Mouse (Mus musculus): ENCODE measurements at regions not wholly inside any gene's neighbourhood (a gene's known extent, or its start where the extent isn't known, plus 50 kb on each side); places are given as distances from the start of the nearest gene placed in this dataset.

DNA sequence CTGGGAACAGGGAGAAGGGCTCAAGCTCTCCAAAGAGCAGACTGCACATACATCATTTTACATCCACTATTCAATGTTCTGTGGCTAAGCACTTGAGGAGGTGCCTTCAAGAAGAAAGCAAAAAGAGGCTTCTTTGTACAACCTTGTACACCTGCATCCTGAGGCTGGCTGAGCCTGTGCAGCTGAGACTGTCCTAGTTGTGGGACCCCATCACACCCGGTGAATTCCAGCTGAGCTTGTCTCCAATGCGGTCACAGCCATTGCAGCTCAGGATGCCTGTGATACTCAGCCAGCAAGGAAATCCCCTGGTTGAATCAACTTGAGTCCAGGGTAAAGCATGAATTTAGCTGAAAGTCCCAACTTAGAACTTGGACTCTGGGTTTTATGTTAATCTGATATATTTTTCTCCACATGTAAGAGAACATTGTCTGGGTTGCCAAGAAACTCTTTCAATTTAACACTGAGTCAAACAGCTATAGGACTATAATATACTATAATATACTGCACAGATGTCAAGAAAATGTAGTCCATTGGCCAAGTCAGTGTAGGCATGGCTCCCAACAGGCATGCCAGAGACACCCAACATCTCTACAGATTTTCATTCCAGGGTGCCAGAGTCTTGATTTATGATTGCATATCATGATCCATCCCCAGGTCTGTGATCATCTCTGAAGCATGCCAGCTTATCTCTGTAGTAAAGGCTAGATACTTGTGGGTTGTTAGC is 599.2 kb downstream of the Pard3 start:
- WGBS, result 95% methylated on average over 2 of the region's 2 CpGs
- Histone ChIP-seq H3K9me3 (replicated peaks; ENCODE audit: control insufficient read depth, low read length) (no peaks in the 10 kb centered on the region), H3K4me2 (ENCODE audit: low read depth, low read length) (no peak overlapping the region), H3K27ac (ENCODE audit: low read length) (no peak overlapping the region), H3K27me3 (ENCODE audit: control insufficient read depth, insufficient read depth, low read length) (no peaks in the 10 kb centered on the region), H3K36me3 (ENCODE audit: control insufficient read depth, insufficient read depth, low read length) (no peaks in the 10 kb centered on the region), H3K4me1 (ENCODE audit: control insufficient read depth, insufficient read depth, low read length) (no peaks in the 10 kb centered on the region), H3K4me3 (replicated peaks; ENCODE audit: low read length) (no peak overlapping the region), H3K9ac (ENCODE audit: low read length) (no peak overlapping the region)
- no peak for ATAC-seq (ENCODE audit: insufficient read depth, low FRiP score)

DNA sequence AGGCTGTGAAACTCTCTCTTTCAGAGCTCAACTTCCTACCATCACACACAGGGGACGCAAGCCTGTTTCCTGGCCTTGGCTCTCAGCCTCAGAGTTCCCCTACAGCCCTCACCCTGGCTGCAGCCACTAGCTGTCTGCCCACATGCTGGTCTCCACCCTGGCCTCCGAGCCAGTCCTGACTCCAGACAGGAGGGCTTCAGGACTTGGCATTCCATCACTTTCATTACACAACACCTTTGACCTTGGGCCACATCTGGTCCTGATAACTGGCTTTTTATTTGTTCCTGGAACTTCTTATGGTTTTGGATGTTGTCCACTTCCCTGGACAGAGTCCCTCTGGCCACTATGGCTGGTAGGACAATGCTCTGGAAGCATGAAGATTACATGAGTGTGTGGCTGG is 602.9 kb downstream of the Pard3 start:
- Histone ChIP-seq H3K27ac (ENCODE audit: low read length) (no peak overlapping the region), H3K4me2 (ENCODE audit: low read depth, low read length) (no peak overlapping the region), H3K4me1 (ENCODE audit: control insufficient read depth, insufficient read depth, low read length) (no peaks in the 10 kb centered on the region), H3K4me3 (replicated peaks; ENCODE audit: low read length) (no peak overlapping the region), H3K27me3 (ENCODE audit: control insufficient read depth, insufficient read depth, low read length) (no peaks in the 10 kb centered on the region), H3K9me3 (replicated peaks; ENCODE audit: control insufficient read depth, low read length) (no peaks in the 10 kb centered on the region), H3K36me3 (ENCODE audit: control insufficient read depth, insufficient read depth, low read length) (no peaks in the 10 kb centered on the region), H3K9ac (ENCODE audit: low read length) (no peak overlapping the region)
- WGBS, result 57% methylated on average over 2 of the region's 2 CpGs
- ATAC-seq (ENCODE audit: insufficient read depth, low FRiP score), result no peak

DNA sequence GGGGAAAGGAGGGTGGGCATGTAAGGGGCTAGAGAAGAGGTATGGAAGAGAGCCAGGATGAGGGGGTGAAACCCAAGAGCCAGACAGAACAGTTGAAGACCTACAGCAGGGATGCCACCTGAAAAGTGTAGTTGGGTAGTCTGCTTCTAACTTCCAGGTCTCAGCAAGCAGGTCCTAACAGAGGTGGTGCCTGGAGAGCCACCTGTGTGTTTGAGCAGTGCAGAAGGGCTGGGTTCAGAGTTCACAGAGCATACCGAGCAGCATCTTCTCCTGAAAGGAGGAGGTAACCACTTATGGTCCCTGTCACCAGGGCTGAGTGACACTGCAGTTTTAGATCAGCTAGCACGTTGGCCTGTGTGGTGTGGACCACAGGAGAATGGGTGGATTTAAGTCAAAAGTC is 605.3 kb downstream of the Pard3 start:
- Histone ChIP-seq H3K4me1 (ENCODE audit: control insufficient read depth, insufficient read depth, low read length) (no peaks in the 10 kb centered on the region), H3K36me3 (ENCODE audit: control insufficient read depth, insufficient read depth, low read length) (no peaks in the 10 kb centered on the region), H3K4me3 (replicated peaks; ENCODE audit: low read length) (no peak overlapping the region), H3K27me3 (ENCODE audit: control insufficient read depth, insufficient read depth, low read length) (no peaks in the 10 kb centered on the region), H3K4me2 (ENCODE audit: low read depth, low read length) (no peak overlapping the region), H3K9ac (ENCODE audit: low read length) (no peak overlapping the region), H3K9me3 (replicated peaks; ENCODE audit: control insufficient read depth, low read length) (no peaks in the 10 kb centered on the region), H3K27ac (ENCODE audit: low read length) (no peak overlapping the region)
- no peak for ATAC-seq (ENCODE audit: insufficient read depth, low FRiP score)
- 36% methylated on average over 2 of the region's 2 CpGs for WGBS

DNA sequence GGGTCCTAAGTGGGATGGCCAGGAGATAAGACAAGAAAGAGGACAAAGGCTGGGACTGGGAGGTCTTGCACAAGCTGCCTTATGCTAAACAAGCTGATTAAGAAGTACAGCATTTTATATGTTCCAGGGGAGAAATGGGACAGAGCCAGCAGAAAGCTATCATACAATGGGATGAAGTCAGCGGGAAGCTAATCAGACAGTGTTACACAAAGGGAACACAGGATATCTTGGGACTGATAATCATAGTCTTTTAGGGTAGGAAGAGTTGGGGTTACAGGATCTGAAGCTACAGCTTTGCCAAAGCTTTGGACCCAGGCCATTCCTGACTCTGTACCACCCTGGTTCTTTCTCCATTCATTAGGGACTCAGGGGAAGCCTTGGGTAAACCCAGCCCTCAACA is 610.4 kb downstream of the Pard3 start:
- whole genome bisulfite sequencing, result 69% methylated on average over 1 of the region's 1 CpGs
- H3K9me3 ChIP-seq (replicated peaks; ENCODE audit: control insufficient read depth, low read length), result no peaks in the 10 kb centered on the region
- no peak overlapping the region for H3K9ac ChIP-seq (ENCODE audit: low read length)
- H3K27ac ChIP-seq (ENCODE audit: low read length), result no peak overlapping the region
- ATAC-seq (ENCODE audit: insufficient read depth, low FRiP score), result no peak
- 0 out of 2 replicates have a peak, but pooled peaks cover 4% of the 10 kb centered on the region for H3K4me1 ChIP-seq (ENCODE audit: control insufficient read depth, insufficient read depth, low read length)
- H3K36me3 ChIP-seq (ENCODE audit: control insufficient read depth, insufficient read depth, low read length), result no peaks in the 10 kb centered on the region
- H3K27me3 ChIP-seq (ENCODE audit: control insufficient read depth, insufficient read depth, low read length), result no peaks in the 10 kb centered on the region
- no peak overlapping the region for H3K4me3 ChIP-seq (replicated peaks; ENCODE audit: low read length)
- no peak overlapping the region for H3K4me2 ChIP-seq (ENCODE audit: low read depth, low read length)

DNA sequence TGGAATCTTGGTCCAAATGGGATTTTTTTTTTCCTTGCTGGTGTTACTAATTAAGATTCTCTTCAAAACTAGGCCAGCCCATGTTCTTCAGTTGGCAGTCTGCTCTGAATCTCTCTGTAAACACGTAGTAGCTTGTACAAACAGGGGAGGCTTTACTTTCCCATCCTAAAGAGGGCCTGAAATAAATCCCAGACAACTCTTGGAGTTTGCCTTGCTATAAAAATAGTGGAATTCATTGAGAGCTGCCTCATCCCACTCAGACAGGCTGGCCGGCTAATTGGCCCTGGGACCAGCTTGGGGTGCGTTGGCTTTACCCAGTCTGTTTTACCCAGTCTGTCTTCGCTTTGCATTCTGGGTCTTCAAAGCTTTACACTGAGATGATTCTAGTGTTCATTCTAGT is 611.7 kb downstream of the Pard3 start:
- no peak overlapping the region for H3K4me2 ChIP-seq (ENCODE audit: low read depth, low read length)
- H3K36me3 ChIP-seq (ENCODE audit: control insufficient read depth, insufficient read depth, low read length), result no peaks in the 10 kb centered on the region
- 0 out of 2 replicates have a peak, but pooled peaks cover 4% of the 10 kb centered on the region for H3K4me1 ChIP-seq (ENCODE audit: control insufficient read depth, insufficient read depth, low read length)
- H3K4me3 ChIP-seq (replicated peaks; ENCODE audit: low read length), result no peak overlapping the region
- 66% methylated on average over 4 of the region's 4 CpGs for WGBS
- no peaks in the 10 kb centered on the region for H3K27me3 ChIP-seq (ENCODE audit: control insufficient read depth, insufficient read depth, low read length)
- H3K27ac ChIP-seq (ENCODE audit: low read length), result peak overlapping the region; percentile 11; the same call in 1 of the 2 replicates
- no peaks in the 10 kb centered on the region for H3K9me3 ChIP-seq (replicated peaks; ENCODE audit: control insufficient read depth, low read length)
- no peak for ATAC-seq (ENCODE audit: insufficient read depth, low FRiP score)
- no peak overlapping the region for H3K9ac ChIP-seq (ENCODE audit: low read length)

DNA sequence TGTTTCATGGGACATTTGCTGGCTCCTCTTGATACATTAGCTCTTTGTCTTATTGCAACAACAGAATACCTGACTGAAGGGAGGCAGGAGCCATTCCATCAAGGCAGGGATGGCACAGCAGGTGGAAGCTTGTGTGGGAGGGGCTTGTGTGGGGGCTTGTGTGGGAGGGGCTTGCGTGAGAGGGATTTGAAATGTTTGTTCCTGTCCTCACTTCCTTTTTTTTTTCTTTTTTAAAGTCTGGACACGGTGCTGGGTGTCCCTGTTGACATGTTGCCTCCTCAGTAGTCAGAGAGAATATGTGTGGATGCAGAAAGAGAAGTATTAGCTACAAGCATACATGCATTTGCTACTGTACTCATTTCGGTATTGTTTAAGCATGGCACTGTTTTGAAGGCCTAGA is 616.5 kb downstream of the Pard3 start:
- H3K4me2 ChIP-seq (ENCODE audit: low read depth, low read length), result no peak overlapping the region
- H3K36me3 ChIP-seq (ENCODE audit: control insufficient read depth, insufficient read depth, low read length), result no peaks in the 10 kb centered on the region
- no peaks in the 10 kb centered on the region for H3K9me3 ChIP-seq (replicated peaks; ENCODE audit: control insufficient read depth, low read length)
- H3K4me1 ChIP-seq (ENCODE audit: control insufficient read depth, insufficient read depth, low read length), result 0 out of 2 replicates have a peak, but pooled peaks cover 4% of the 10 kb centered on the region
- no peak overlapping the region for H3K9ac ChIP-seq (ENCODE audit: low read length)
- no peak overlapping the region for H3K27ac ChIP-seq (ENCODE audit: low read length)
- no peak for ATAC-seq (ENCODE audit: insufficient read depth, low FRiP score)
- H3K27me3 ChIP-seq (ENCODE audit: control insufficient read depth, insufficient read depth, low read length), result no peaks in the 10 kb centered on the region
- WGBS, result 52% methylated on average over 3 of the region's 3 CpGs
- no peak overlapping the region for H3K4me3 ChIP-seq (replicated peaks; ENCODE audit: low read length)

DNA sequence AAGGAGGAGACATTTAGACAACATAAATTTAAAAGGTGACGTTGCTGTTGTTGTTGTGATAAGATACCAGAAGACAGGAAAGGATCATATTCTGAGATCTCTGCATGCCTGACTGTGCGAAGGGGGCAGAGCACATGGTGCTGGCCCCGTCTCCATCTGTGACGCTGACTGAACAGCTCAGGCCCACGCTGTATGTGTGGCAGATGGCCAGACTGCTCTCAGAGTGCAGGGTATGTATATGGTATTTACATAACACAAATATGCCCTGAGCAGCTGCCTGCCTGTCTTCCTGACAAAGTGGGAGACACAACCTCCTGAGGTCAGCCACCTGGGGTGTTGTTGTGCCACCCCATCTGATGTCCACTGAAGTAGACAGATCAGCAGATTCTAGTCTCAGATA is 620.5 kb downstream of the Pard3 start:
- Histone ChIP-seq H3K9me3 (replicated peaks; ENCODE audit: control insufficient read depth, low read length) (no peaks in the 10 kb centered on the region), H3K27me3 (ENCODE audit: control insufficient read depth, insufficient read depth, low read length) (no peaks in the 10 kb centered on the region), H3K4me1 (ENCODE audit: control insufficient read depth, insufficient read depth, low read length) (no peaks in the 10 kb centered on the region), H3K36me3 (ENCODE audit: control insufficient read depth, insufficient read depth, low read length) (no peaks in the 10 kb centered on the region), H3K27ac (ENCODE audit: low read length) (no peak overlapping the region), H3K9ac (ENCODE audit: low read length) (no peak overlapping the region), H3K4me3 (replicated peaks; ENCODE audit: low read length) (no peak overlapping the region), H3K4me2 (ENCODE audit: low read depth, low read length) (no peak overlapping the region)
- 33% methylated on average over 5 of the region's 5 CpGs for WGBS
- no peak for ATAC-seq (ENCODE audit: insufficient read depth, low FRiP score)

DNA sequence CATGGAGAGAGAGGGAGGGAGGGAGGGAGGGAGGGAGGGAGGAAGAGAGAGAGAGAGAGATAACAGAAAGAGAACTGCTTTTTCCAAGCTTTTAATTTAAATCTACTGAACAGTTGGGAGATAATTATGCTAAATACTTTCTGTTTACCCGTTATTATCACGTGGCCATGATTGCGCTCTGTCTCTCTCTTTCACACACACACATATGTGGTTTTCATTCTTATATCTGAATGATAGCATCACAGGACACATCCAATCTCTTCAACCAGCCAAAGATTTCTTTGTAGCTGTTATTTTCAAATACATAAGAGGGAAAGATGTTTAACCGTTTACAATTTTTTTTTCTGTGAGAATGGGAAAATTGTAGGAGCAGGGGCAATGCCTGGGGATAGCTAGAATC is 627.1 kb downstream of the Pard3 start:
- no peak overlapping the region for H3K4me2 ChIP-seq (ENCODE audit: low read depth, low read length)
- no peaks in the 10 kb centered on the region for H3K4me1 ChIP-seq (ENCODE audit: control insufficient read depth, insufficient read depth, low read length)
- H3K9me3 ChIP-seq (replicated peaks; ENCODE audit: control insufficient read depth, low read length), result no peaks in the 10 kb centered on the region
- H3K4me3 ChIP-seq (replicated peaks; ENCODE audit: low read length), result no peak overlapping the region
- 85% methylated on average over 4 of the region's 4 CpGs for WGBS
- no peak overlapping the region for H3K9ac ChIP-seq (ENCODE audit: low read length)
- no peak overlapping the region for H3K27ac ChIP-seq (ENCODE audit: low read length)
- no peaks in the 10 kb centered on the region for H3K27me3 ChIP-seq (ENCODE audit: control insufficient read depth, insufficient read depth, low read length)
- no peak for ATAC-seq (ENCODE audit: insufficient read depth, low FRiP score)
- no peaks in the 10 kb centered on the region for H3K36me3 ChIP-seq (ENCODE audit: control insufficient read depth, insufficient read depth, low read length)

DNA sequence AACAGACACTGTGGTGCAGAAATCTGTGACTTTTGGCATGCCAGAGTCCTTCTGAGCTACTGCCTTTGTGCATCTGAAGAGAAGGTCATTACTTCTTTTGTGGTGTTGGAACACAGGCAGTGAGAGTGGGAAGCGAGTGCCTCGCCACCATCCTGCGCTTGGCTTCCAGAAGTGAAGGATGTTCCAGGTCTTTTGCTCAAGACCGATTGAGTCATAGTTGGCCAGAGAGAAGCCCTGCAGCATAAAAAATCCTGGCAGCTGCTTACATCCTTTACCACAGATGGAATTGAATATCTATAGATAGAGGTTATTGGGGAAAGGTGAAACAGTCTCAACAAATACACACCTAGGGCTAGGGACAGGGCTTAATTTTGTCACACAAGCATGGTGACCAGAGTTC is 634.7 kb downstream of the Pard3 start:
- no peak for ATAC-seq (ENCODE audit: insufficient read depth, low FRiP score)
- 84% methylated on average over 4 of the region's 4 CpGs for WGBS
- Histone ChIP-seq H3K36me3 (ENCODE audit: control insufficient read depth, insufficient read depth, low read length) (no peaks in the 10 kb centered on the region), H3K27ac (ENCODE audit: low read length) (no peak overlapping the region), H3K9me3 (replicated peaks; ENCODE audit: control insufficient read depth, low read length) (no peaks in the 10 kb centered on the region), H3K4me2 (ENCODE audit: low read depth, low read length) (no peak overlapping the region), H3K9ac (ENCODE audit: low read length) (no peak overlapping the region), H3K4me3 (replicated peaks; ENCODE audit: low read length) (no peak overlapping the region), H3K27me3 (ENCODE audit: control insufficient read depth, insufficient read depth, low read length) (no peaks in the 10 kb centered on the region), H3K4me1 (ENCODE audit: control insufficient read depth, insufficient read depth, low read length) (no peaks in the 10 kb centered on the region)

Data from stomach, embryonic 16.5 days (tissue).